Mouse (Mus musculus) MEL-GATA-1-ER (cell line): ENCODE results near the gene 3300002I08Rik.
"Not testable (repeated sequence)": the region's sequence is repeated elsewhere in the genome, so short reads cannot be mapped to it uniquely, and the experiment has no call there.

ENCODE experiments used
- DNase-seq: peaks from one replicate; pipeline ENCODE4 v3.0.0-alpha.2; 2012; ENCODE audit warnings: low read depth; ENCODE audit errors: extremely low read depth

3300002I08Rik gene

GRCm38 (mm10) chr2:150362113-150362877 is at the start of gene 3300002I08Rik:
Gene 3300002I08Rik, minus strand, starts transcription at chr2:150362765.
- DNase-seq = not testable (repeated sequence)

GRCm38 (mm10) chr2:150412146-150412545 is 49.6 kb upstream of the 3300002I08Rik start:
- DNase-seq = not testable (repeated sequence)

GRCm38 (mm10) chr2:150390198-150390597 is 27.6 kb upstream of the 3300002I08Rik start:
- DNase-seq = no peak

- DNase-seq = not testable (repeated sequence)
Measured at GRCm38 (mm10) chr2:150385553-150386106, 23.1 kb upstream of the 3300002I08Rik start.

- DNase-seq = no peak
Measured at GRCm38 (mm10) chr2:150362878-150363229, 289 bp upstream of the 3300002I08Rik start.

- DNase-seq = not testable (repeated sequence)
Measured at GRCm38 (mm10) chr2:150357136-150357535, 5.4 kb downstream of the 3300002I08Rik start.

- no peak for DNase-seq
Measured at GRCm38 (mm10) chr2:150323402-150323801, 39.2 kb downstream of the 3300002I08Rik start, which contains the start of gene Gm10130. Gene Gm10130, plus strand, starts transcription at chr2:150323702.

GRCm38 (mm10) chr2:150318973-150319372 is 43.6 kb downstream of the 3300002I08Rik start:
- no peak for DNase-seq

GRCm38 (mm10) chr2:150316140-150316539 is 46.4 kb downstream of the 3300002I08Rik start:
- peak; percentile 13 for DNase-seq

- DNase-seq = peak; percentile 87
Measured at GRCm38 (mm10) chr2:150310952-150311884, 51.3 kb downstream of the 3300002I08Rik start.

- DNase-seq = peak; percentile 88
Measured at GRCm38 (mm10) chr2:150307183-150307773, 55.3 kb downstream of the 3300002I08Rik start.

GRCm38 (mm10) chr2:150299096-150299495 is 63.5 kb downstream of the 3300002I08Rik start:
- no peak for DNase-seq

GRCm38 (mm10) chr2:150293669-150294068 is 68.9 kb downstream of the 3300002I08Rik start:
- DNase-seq = no peak
